In the genomic region with DNA sequence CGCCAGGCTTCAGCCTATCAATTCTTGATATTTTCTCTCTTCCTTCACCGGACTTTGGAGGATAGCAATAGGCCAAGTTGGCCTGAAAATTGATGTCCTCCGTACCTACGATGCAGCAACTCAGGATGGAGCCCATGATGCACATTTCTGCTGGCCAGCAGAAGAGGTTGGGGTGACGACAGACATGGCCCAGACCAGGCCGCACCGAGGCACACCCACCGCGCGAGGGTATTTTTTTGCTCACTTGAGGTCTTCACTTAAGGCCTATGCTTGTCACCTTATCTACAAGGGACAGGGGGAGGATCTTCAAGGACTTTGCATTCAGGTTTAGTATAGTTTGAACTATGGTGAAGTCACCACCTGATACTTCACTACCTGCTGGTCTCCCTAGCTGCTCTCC, we compare ENCODE assay signal across 11 mouse cellular contexts. TPM values are rescaled to one million over a fixed set of nuclear protein-coding genes. Genes with fewer than 3 reads are reported as not detected.
DNase-seq lines count a peak whose midpoint lies in the region; ATAC-seq lines count a peak whose summit lies in the region.
"Had no signal": no experiment of that assay in that cellular context is flagged by ENCODE, and none has a peak within 500 bp of the region (broad histone marks: within the 10 kb centered on the region; RNA-seq: fewer than 3 reads in every experiment).

No protein-coding gene starts in this region.

- no peaks in the 10 kb centered on the region for H3K36me3 ChIP-seq in kidney, embryonic 16.5 days (ENCODE audit: insufficient read depth, low read length)
- no peaks in the 10 kb centered on the region for H3K36me3 ChIP-seq in intestine, embryonic 15.5 days
- no peaks in the 10 kb centered on the region for H3K36me3 ChIP-seq in midbrain, embryonic 14.5 days (ENCODE audit: control insufficient read depth, insufficient read depth, low read length)

- 89% methylated on average over 10 of the region's 10 CpGs for WGBS in kidney, embryonic 16.5 days
- WGBS in intestine, embryonic 15.5 days, result 92% methylated on average over 10 of the region's 10 CpGs
- WGBS in midbrain, embryonic 14.5 days, result 95% methylated on average over 10 of the region's 10 CpGs

- H3K4me2 ChIP-seq in kidney, embryonic 16.5 days (replicated peaks; ENCODE audit: low read depth, low read length), result no peak overlapping the region
- H3K4me2 ChIP-seq in intestine, embryonic 15.5 days (replicated peaks), result peak overlapping the region; percentile 80
- peak overlapping the region; percentile 87; the same call in 1 of the 2 replicates for H3K4me2 ChIP-seq in midbrain, embryonic 14.5 days (ENCODE audit: low read length)

- peak; percentile 56 for DNase-seq in cerebellum, adult 11-12 months
- no peak for DNase-seq in cerebellum, adult 11 months
- no peak for DNase-seq in kidney, postnatal 25 days
- DNase-seq in midbrain, embryonic 14.5 days, result no peak
- DNase-seq in frontal cortex, adult 2 months (ENCODE audit: extremely low spot score in 1 of 2, low spot score in 1 of 2), result no peak
- DNase-seq in adrenal gland, adult 8-10 months, result no peak
- DNase-seq: thymus, adult 2 months had no signal

- H3K9me3 ChIP-seq in kidney, embryonic 16.5 days (ENCODE audit: low read length), result no peaks in the 10 kb centered on the region
- H3K9me3 ChIP-seq in intestine, embryonic 15.5 days, result no peaks in the 10 kb centered on the region
- no peaks in the 10 kb centered on the region for H3K9me3 ChIP-seq in midbrain, embryonic 14.5 days (ENCODE audit: control insufficient read depth, low read length)

- no peak overlapping the region for H3K9ac ChIP-seq in kidney, embryonic 16.5 days (replicated peaks; ENCODE audit: low read length)
- no peak overlapping the region for H3K9ac ChIP-seq in intestine, embryonic 15.5 days
- H3K9ac ChIP-seq in midbrain, embryonic 14.5 days (replicated peaks; ENCODE audit: low read length), result no peak overlapping the region

- peaks cover 33% of the 10 kb centered on the region for H3K4me1 ChIP-seq in kidney, embryonic 16.5 days (ENCODE audit: insufficient read depth, low read length)
- H3K4me1 ChIP-seq in intestine, embryonic 15.5 days (replicated peaks), result peaks cover 26% of the 10 kb centered on the region
- peaks cover 28% of the 10 kb centered on the region for H3K4me1 ChIP-seq in midbrain, embryonic 14.5 days (ENCODE audit: control insufficient read depth, insufficient read depth, low read length)

- no peak for ATAC-seq in kidney, embryonic 16.5 days (ENCODE audit: low FRiP score, low TSS enrichment)
- ATAC-seq in intestine, embryonic 15.5 days, result no peak
- no peak for ATAC-seq in midbrain, embryonic 14.5 days (ENCODE audit: low FRiP score, low TSS enrichment)

- H3K27me3 ChIP-seq in kidney, embryonic 16.5 days (ENCODE audit: insufficient read depth, low read length), result no peaks in the 10 kb centered on the region
- H3K27me3 ChIP-seq in intestine, embryonic 15.5 days (replicated peaks), result no peaks in the 10 kb centered on the region
- H3K27me3 ChIP-seq in midbrain, embryonic 14.5 days (ENCODE audit: control insufficient read depth, insufficient read depth, low read length), result no peaks in the 10 kb centered on the region

- peak overlapping the region; percentile 92; the same call in 1 of the 2 replicates for H3K27ac ChIP-seq in kidney, embryonic 16.5 days (ENCODE audit: low read length)
- no peak overlapping the region for H3K27ac ChIP-seq in intestine, embryonic 15.5 days
- peak overlapping the region; percentile 92; the same call in 1 of the 2 replicates for H3K27ac ChIP-seq in midbrain, embryonic 14.5 days (replicated peaks; ENCODE audit: low read depth, low read length)

- no peak overlapping the region for H3K4me3 ChIP-seq in kidney, embryonic 16.5 days (ENCODE audit: low read length)
- H3K4me3 ChIP-seq in intestine, embryonic 15.5 days (replicated peaks), result peak overlapping the region; percentile 73
- no peak overlapping the region; the same call in 1 of the 2 replicates for H3K4me3 ChIP-seq in midbrain, embryonic 14.5 days (replicated peaks; ENCODE audit: low read depth, low read length)

RNA-seq across cellular contexts. Expression of gene Mgrn1, which starts 1.1 kb away (rescaled TPM):
- polyA plus RNA-seq in kidney, embryonic 16.5 days (2015; fragmentation: Nextera tagmentation; extraction: Ambion mirVana), result 113 and 117 TPM in 2 replicates
- 71.2 and 77.9 TPM in 2 replicates for polyA plus RNA-seq in intestine, embryonic 15.5 days (2015; fragmentation: Nextera tagmentation; extraction: Ambion mirVana)
- polyA plus RNA-seq in midbrain, embryonic 14.5 days (2014; fragmentation: Nextera tagmentation; extraction: Ambion mirVana), result 117 and 123 TPM in 2 replicates
- 216 and 221 TPM in 2 replicates for polyA plus RNA-seq in frontal cortex, adult 2 months (2012; rRNA removed)
- total RNA-seq in adrenal gland, adult 8-10 months (2022), result 100 to 1,000 TPM in 2 of 4 experiments, 10 to 100 TPM in 2; 88.5 to 120 (median 98.0) TPM

RNA-seq across cellular contexts. Expression of gene Ubald1, which starts 4.8 kb away (rescaled TPM):
- 36.2 and 40.4 TPM in 2 replicates for polyA plus RNA-seq in kidney, embryonic 16.5 days (2015; fragmentation: Nextera tagmentation; extraction: Ambion mirVana)
- polyA plus RNA-seq in intestine, embryonic 15.5 days (2015; fragmentation: Nextera tagmentation; extraction: Ambion mirVana), result 34.0 and 36.1 TPM in 2 replicates
- 49.4 and 53.2 TPM in 2 replicates for polyA plus RNA-seq in midbrain, embryonic 14.5 days (2014; fragmentation: Nextera tagmentation; extraction: Ambion mirVana)
- 51.3 and 66.1 TPM in 2 replicates for polyA plus RNA-seq in frontal cortex, adult 2 months (2012; rRNA removed)
- total RNA-seq in adrenal gland, adult 8-10 months (2022), result 10 to 100 TPM; 33.0 to 42.5 (median 38.2) TPM

RNA-seq across cellular contexts. Expression of gene 4930562C15Rik, which starts 49.7 kb away (rescaled TPM):
- polyA plus RNA-seq in kidney, embryonic 16.5 days (2015; fragmentation: Nextera tagmentation; extraction: Ambion mirVana), result 0.30 and 0.85 TPM in 2 replicates
- polyA plus RNA-seq in intestine, embryonic 15.5 days (2015; fragmentation: Nextera tagmentation; extraction: Ambion mirVana), result 0.23 TPM in 2 replicates
- polyA plus RNA-seq in midbrain, embryonic 14.5 days (2014; fragmentation: Nextera tagmentation; extraction: Ambion mirVana), result 0.42 and 0.61 TPM in 2 replicates
- 0.08 TPM in 1 of 2 replicates, not detected in the other for polyA plus RNA-seq in frontal cortex, adult 2 months (2012; rRNA removed)
- under 1 TPM in 1 of 4 experiments, not detected in 3; 0.14 TPM for total RNA-seq in adrenal gland, adult 8-10 months (2022)
- total RNA-seq: common myeloid progenitor, adult 5-6 weeks; left cerebral cortex, postnatal 36 days had no signal

RNA-seq across cellular contexts. Expression of gene Nudt16l1, which starts 53.6 kb away (rescaled TPM):
- polyA plus RNA-seq in kidney, embryonic 16.5 days (2015; fragmentation: Nextera tagmentation; extraction: Ambion mirVana), result 171 and 187 TPM in 2 replicates
- 128 and 143 TPM in 2 replicates for polyA plus RNA-seq in intestine, embryonic 15.5 days (2015; fragmentation: Nextera tagmentation; extraction: Ambion mirVana)
- polyA plus RNA-seq in midbrain, embryonic 14.5 days (2014; fragmentation: Nextera tagmentation; extraction: Ambion mirVana), result 116 and 122 TPM in 2 replicates
- polyA plus RNA-seq in frontal cortex, adult 2 months (2012; rRNA removed), result 84.5 and 94.6 TPM in 2 replicates
- total RNA-seq in adrenal gland, adult 8-10 months (2022), result 10 to 100 TPM; 75.9 to 85.5 (median 78.3) TPM
